Mouse (Mus musculus) bone marrow, adult 2 months (tissue): ENCODE results near the gene Mylk. TPM values are rescaled to one million over a fixed set of nuclear protein-coding genes. Genes with fewer than 3 reads are reported as not detected.

Experiments
- H3K27ac ChIP-seq: fragments of 200-500 bp; 2 replicates; pipeline ENCODE4 v1.5.1; 2012; ENCODE audit warnings: low read depth, mild to moderate bottlenecking, control low read depth, inconsistent platforms, low read length; ENCODE audit not compliant: control insufficient read depth, poor library complexity, insufficient read depth
- H3K4me1 ChIP-seq: fragments of 200-500 bp; 2 replicates; pipeline ENCODE4 v1.6.1; 2011; ENCODE audit warnings: low read length; ENCODE audit not compliant: control insufficient read depth, insufficient read depth
- H3K4me3 ChIP-seq: fragments of 200-500 bp; replicated peaks from 2 replicates; pipeline ENCODE3; 2011; ENCODE audit warnings: mild to moderate bottlenecking, low read depth, low read length, control low read depth; ENCODE audit not compliant: control insufficient read depth
- CTCF ChIP-seq: fragments of 200-500 bp; IDR thresholded peaks from 2 replicates; pipeline ENCODE4 v1.5.1; 2011; ENCODE audit warnings: low read length, control low read depth; ENCODE audit not compliant: control insufficient read depth, insufficient read depth
- POLR2A ChIP-seq: fragments of 200-500 bp; IDR thresholded peaks from 2 replicates; pipeline ENCODE4 v1.6.1; 2011; ENCODE audit warnings: low read depth, mild to moderate bottlenecking, control low read depth, low read length, borderline replicate concordance; ENCODE audit not compliant: control insufficient read depth
- WGBS: fragments of 180-500 bp; shearing (Covaris S2); methylation state at CpG from one replicate; pipeline ENCODE4 v1.1.7; 2018; 5-methylcytosine and 5-hydroxymethylcytosine counted together
- polyA plus RNA-seq: library from polyadenylated mRNA; stranded (reverse); fragments of >200 nt; gene quantifications from 2 replicates; pipeline ENCODE4 v1.2.4, GENCODE M21; 2011; ENCODE audit warnings: low replicate concordance; ENCODE audit not compliant: missing spikeins, insufficient read depth, insufficient read length

Gene Mylk
- polyA plus RNA-seq, 1 experiment = 22.2 TPM

GRCm38 (mm10) chr16:34997576-34997975 is 252.6 kb downstream of the Mylk start:
- Histone ChIP-seq H3K4me1 (peaks cover 1% of the 10 kb centered on the region), H3K4me3 (no peak overlapping the region), H3K27ac (no peak overlapping the region)
- WGBS = 78% methylated on average over 10 of the region's 10 CpGs
- TF ChIP-seq CTCF (no peak), POLR2A (no peak)

- H3K4me1 ChIP-seq = peaks cover 1% of the 10 kb centered on the region
- H3K4me3 ChIP-seq = no peak overlapping the region
- 76% methylated on average over 3 of the region's 3 CpGs for WGBS
- TF ChIP-seq POLR2A (no peak), CTCF (no peak)
- no peak overlapping the region for H3K27ac ChIP-seq
These were observed 254.0 kb downstream of the Mylk start for GRCm38 (mm10) chr16:34999016-34999415.

- H3K27ac ChIP-seq = no peak overlapping the region
- WGBS = 80% methylated on average over 11 of the region's 11 CpGs
- peaks cover 1% of the 10 kb centered on the region for H3K4me1 ChIP-seq
- TF ChIP-seq POLR2A (no peak), CTCF (no peak)
- H3K4me3 ChIP-seq = no peak overlapping the region
These were observed 255.0 kb downstream of the Mylk start for GRCm38 (mm10) chr16:34999986-35000385.

- Histone ChIP-seq H3K4me1 (peaks cover 1% of the 10 kb centered on the region), H3K4me3 (no peak overlapping the region), H3K27ac (no peak overlapping the region)
- no peak for TF ChIP-seq CTCF
- TF ChIP-seq POLR2A = no peak
- WGBS = 82% methylated on average over 10 of the region's 10 CpGs
These were observed 256.0 kb downstream of the Mylk start for GRCm38 (mm10) chr16:35000923-35001560.

GRCm38 (mm10) chr16:35004356-35004755 is 259.3 kb downstream of the Mylk start:
- WGBS = 82% methylated on average over 5 of the region's 5 CpGs
- no peak for TF ChIP-seq CTCF
- no peak for TF ChIP-seq POLR2A
- no peak overlapping the region for H3K27ac ChIP-seq
- no peaks in the 10 kb centered on the region for H3K4me1 ChIP-seq
- H3K4me3 ChIP-seq = no peak overlapping the region

- no peaks in the 10 kb centered on the region for H3K4me1 ChIP-seq
- H3K4me3 ChIP-seq = no peak overlapping the region
- no peak overlapping the region for H3K27ac ChIP-seq
- TF ChIP-seq POLR2A = no peak
- TF ChIP-seq CTCF = no peak
- 67% methylated on average over 2 of the region's 2 CpGs for WGBS
These were observed 259.7 kb downstream of the Mylk start for GRCm38 (mm10) chr16:35004756-35005155.

- Histone ChIP-seq H3K27ac (no peak overlapping the region), H3K4me3 (no peak overlapping the region), H3K4me1 (no peaks in the 10 kb centered on the region)
- 78% methylated on average over 5 of the region's 5 CpGs for WGBS
- TF ChIP-seq POLR2A (no peak), CTCF (no peak)
These were observed 261.2 kb downstream of the Mylk start for GRCm38 (mm10) chr16:35006251-35006650.

- 91% methylated on average over 1 of the region's 1 CpGs for WGBS
- Histone ChIP-seq H3K4me1 (no peaks in the 10 kb centered on the region), H3K4me3 (no peak overlapping the region), H3K27ac (no peak overlapping the region)
- TF ChIP-seq POLR2A = no peak
- TF ChIP-seq CTCF = no peak
These were observed 262.4 kb downstream of the Mylk start for GRCm38 (mm10) chr16:35007361-35007760.

GRCm38 (mm10) chr16:35008447-35008846 is 263.4 kb downstream of the Mylk start:
- TF ChIP-seq CTCF = no peak
- no peak for TF ChIP-seq POLR2A
- no peaks in the 10 kb centered on the region for H3K4me1 ChIP-seq
- H3K4me3 ChIP-seq = no peak overlapping the region
- no peak overlapping the region for H3K27ac ChIP-seq
